Mouse (Mus musculus) kidney, embryonic 14.5 days (tissue): ENCODE data around the gene Gm10220. TPM values are rescaled to one million over a fixed set of nuclear protein-coding genes. Genes with fewer than 3 reads are reported as not detected.
"Not testable (repeated sequence)": the region's sequence is repeated elsewhere in the genome, so short reads cannot be mapped to it uniquely, and the experiment has no call there.

Experiments
- ATAC-seq: fragments of 200-750 bp; cut with Nextera tagmentation; 2 replicates; pipeline ENCODE4 v1.8.0; 2017; ENCODE audit warnings: moderate number of reproducible peaks, mild to moderate bottlenecking, moderate TSS enrichment, moderate library complexity; ENCODE audit not compliant: low FRiP score, low TSS enrichment
- H3K27ac ChIP-seq: fragments of 300-500 bp; sonication (generic); 2 replicates; pipeline ENCODE4 v1.5.1; 2014; ENCODE audit warnings: low read depth, mild to moderate bottlenecking, low read length, moderate library complexity, mixed read lengths
- H3K27me3 ChIP-seq: fragments of 300-500 bp; sonication (generic); 2 replicates; pipeline ENCODE4 v1.6.1; 2014; ENCODE audit warnings: mild to moderate bottlenecking, low read length; ENCODE audit not compliant: control insufficient read depth, insufficient read depth
- H3K36me3 ChIP-seq: fragments of 300-500 bp; sonication (generic); 2 replicates; pipeline ENCODE4 v1.6.1; 2014; ENCODE audit warnings: low read length, mixed read lengths; ENCODE audit not compliant: control insufficient read depth, insufficient read depth
- H3K4me1 ChIP-seq: fragments of 300-500 bp; sonication (generic); 2 replicates; pipeline ENCODE4 v1.6.1; 2014; ENCODE audit warnings: low read length, mixed read lengths; ENCODE audit not compliant: control insufficient read depth, insufficient read depth
- H3K4me2 ChIP-seq: fragments of 300-500 bp; sonication (generic); replicated peaks from 2 replicates; pipeline ENCODE4 v1.6.1; 2014; ENCODE audit warnings: low read depth, mild to moderate bottlenecking, low read length
- H3K4me3 ChIP-seq: fragments of 300-500 bp; sonication (generic); 2 replicates; pipeline ENCODE4 v1.5.1; 2014; ENCODE audit warnings: mild to moderate bottlenecking, low read length
- H3K9ac ChIP-seq: fragments of 300-500 bp; sonication (generic); 2 replicates; pipeline ENCODE4 v1.6.1; 2014; ENCODE audit warnings: low read depth, mild to moderate bottlenecking, low read length, moderate library complexity
- H3K9me3 ChIP-seq: fragments of 300-500 bp; sonication (generic); 2 replicates; pipeline ENCODE4 v1.6.1; 2016; ENCODE audit warnings: low read length; ENCODE audit not compliant: control insufficient read depth
- WGBS: fragments of 180-500 bp; shearing (Covaris S2); extraction: QIAGEN DNeasy Blood & Tissue Kit; methylation state at CpG from one replicate; pipeline ENCODE4 v1.1.7; 2014; 5-methylcytosine and 5-hydroxymethylcytosine counted together
- polyA plus RNA-seq: library from polyadenylated mRNA; unstranded; fragments of >200 nt; fragmentation: Nextera tagmentation; extraction: Ambion mirVana; gene quantifications from 2 replicates; pipeline ENCODE4 v1.2.1, GENCODE M21; 2014

Gm10220 gene
- 0.09 TPM in 2 replicates for polyA plus RNA-seq

- not testable (repeated sequence) for H3K27ac ChIP-seq
Measured at GRCm38 (mm10) chr5:26121321-26121720, at the start of gene Gm10220. TSS of gene Gm10220 (minus strand) at chr5:26121421.

DNA sequence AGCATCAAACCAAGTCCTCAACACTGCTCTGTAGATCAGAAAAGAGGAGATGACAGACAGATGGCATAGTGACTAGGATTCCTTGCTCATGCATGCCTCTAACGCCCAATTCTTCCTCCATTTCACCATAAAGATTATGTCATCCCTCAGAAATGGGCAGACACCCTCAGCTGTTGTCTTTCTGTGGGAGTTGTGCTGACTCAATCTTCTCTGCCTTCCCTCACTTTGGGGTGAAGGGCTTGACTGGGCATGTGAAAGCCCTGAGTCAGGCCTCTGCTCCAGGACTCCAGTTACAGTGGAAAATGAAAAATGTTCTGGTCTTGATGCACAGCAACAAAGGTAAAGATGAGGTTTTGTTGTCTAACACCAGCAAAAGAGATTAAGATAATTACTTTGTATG lies 48.6 kb upstream of the Gm10220 start:
- H3K4me3 ChIP-seq: no peak overlapping the region
- H3K4me2 ChIP-seq: no peak overlapping the region
- H3K9ac ChIP-seq: no peak overlapping the region
- WGBS: 68% methylated on average over 1 of the region's 1 CpGs
- no peak overlapping the region for H3K27ac ChIP-seq
- no peaks in the 10 kb centered on the region for H3K4me1 ChIP-seq
- no peaks in the 10 kb centered on the region for H3K27me3 ChIP-seq
- no peaks in the 10 kb centered on the region for H3K36me3 ChIP-seq
- H3K9me3 ChIP-seq: 0 out of 2 replicates have a peak, but pooled peaks cover 3% of the 10 kb centered on the region
- ATAC-seq: no peak

More at GRCm38 (mm10) chr5:26121321-26121720, at the start of gene Gm10220:
- WGBS: no CpG with 5 or more reads among the region's 3 CpGs
- not testable (repeated sequence) for ATAC-seq, H3K9ac ChIP-seq, H3K36me3 ChIP-seq, H3K4me3 ChIP-seq, H3K27me3 ChIP-seq, H3K4me2 ChIP-seq, H3K9me3 ChIP-seq, H3K4me1 ChIP-seq

DNA sequence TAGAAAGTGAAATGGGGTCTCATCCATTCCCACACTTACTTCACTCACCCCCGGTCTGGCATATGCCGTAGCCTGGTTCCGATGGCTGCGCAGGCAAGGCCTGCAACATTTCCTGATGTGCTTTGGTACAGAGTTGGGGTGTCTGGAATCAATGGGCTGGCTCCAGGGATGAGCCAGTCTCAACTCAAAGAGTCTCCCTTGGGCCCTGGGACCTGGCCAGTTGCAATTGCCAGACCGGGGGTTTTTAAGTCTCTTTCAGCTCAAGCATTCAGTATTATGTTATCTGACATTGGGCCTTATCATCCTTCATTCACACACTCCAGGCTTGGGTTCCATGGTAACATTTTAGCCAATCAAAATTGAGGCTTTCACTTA lies 44.6 kb upstream of the Gm10220 start:
- Histone ChIP-seq H3K27me3 (no peaks in the 10 kb centered on the region), H3K4me1 (no peaks in the 10 kb centered on the region), H3K9me3 (no peaks in the 10 kb centered on the region), H3K4me2 (no peak overlapping the region), H3K36me3 (no peaks in the 10 kb centered on the region), H3K27ac (no peak overlapping the region), H3K9ac (no peak overlapping the region), H3K4me3 (no peak overlapping the region)
- no peak for ATAC-seq
- 93% methylated on average over 5 of the region's 5 CpGs for WGBS

DNA sequence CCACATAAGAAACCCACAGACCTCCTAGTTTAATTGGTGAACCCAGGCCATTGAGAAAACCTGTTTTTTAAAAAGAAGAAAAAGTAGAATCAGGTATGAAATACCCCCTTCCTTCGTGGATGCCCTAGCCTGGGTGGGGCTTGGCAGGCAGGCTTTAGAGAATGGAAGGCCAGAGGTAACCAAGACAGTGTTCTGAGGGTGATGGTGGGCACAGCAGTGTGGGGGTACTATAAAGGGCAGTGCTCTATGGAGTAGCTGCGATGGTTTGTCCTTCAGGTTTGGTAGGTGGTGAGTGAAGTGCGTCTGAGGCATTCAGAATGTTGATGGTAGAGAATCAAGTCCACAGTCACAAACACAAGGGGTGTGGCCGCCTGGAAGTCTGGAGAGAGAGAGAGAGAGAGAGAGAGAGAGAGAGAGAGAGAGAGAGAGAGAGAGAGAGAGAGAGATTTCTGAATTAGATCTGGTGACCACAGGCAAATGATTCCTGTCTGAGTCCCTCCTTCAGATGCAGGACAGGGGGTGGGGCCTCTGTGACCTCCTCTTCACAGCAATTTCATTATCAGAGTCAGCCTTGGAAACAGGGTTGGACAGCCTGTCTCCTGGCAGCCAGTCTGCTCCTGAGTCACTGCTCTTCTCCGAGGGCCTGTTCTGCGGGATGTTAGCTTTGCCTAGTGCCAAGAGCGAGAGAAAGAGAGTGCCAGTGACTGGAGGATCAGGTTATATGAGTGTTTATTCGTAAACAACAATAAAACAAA lies 44.0 kb upstream of the Gm10220 start:
- H3K27ac ChIP-seq: no peak overlapping the region
- no peak overlapping the region for H3K4me2 ChIP-seq
- H3K4me3 ChIP-seq: no peak overlapping the region
- no peaks in the 10 kb centered on the region for H3K36me3 ChIP-seq
- H3K9ac ChIP-seq: no peak overlapping the region
- H3K9me3 ChIP-seq: no peaks in the 10 kb centered on the region
- WGBS: 78% methylated on average over 8 of the region's 8 CpGs
- H3K4me1 ChIP-seq: no peaks in the 10 kb centered on the region
- ATAC-seq: no peak
- no peaks in the 10 kb centered on the region for H3K27me3 ChIP-seq

DNA sequence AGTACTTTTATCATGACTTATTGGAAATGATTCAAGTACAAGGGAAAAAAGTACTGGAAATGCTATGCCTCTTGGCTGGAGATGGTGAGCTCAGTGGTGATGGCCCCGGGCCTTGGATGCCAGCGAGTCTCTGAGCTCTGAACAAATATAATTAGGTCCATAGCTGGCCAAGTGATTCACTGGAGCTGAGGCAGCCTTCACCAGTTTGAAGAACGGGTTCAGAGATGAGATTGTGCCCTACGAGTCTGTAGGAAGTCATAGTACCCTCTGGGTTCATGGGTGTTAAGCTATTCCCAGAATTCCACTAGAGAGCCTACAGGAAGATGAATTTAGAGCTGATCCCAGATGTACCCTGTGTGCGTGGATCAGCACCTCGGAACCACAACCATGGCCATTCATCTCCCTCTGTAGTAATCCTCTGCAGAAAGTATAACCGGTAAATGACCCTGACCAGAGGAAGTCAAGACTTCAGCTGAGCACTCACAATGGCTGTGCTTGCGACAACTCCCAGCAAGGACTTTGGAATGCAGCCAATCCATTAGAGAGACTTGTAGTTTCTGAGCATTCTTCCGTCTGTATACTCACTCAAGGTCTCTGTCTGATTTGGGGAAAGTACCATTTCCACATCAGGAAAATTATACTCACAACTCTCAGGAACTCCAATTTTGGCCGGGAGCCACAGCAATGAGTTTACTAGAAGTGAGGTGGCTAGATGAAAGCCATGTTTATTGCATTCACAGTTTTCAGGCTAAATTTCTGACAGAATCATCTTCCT lies 36.4 kb upstream of the Gm10220 start:
- Histone ChIP-seq H3K4me1 (no peaks in the 10 kb centered on the region), H3K36me3 (no peaks in the 10 kb centered on the region), H3K27me3 (no peaks in the 10 kb centered on the region), H3K9me3 (no peaks in the 10 kb centered on the region), H3K4me2 (no peak overlapping the region), H3K9ac (no peak overlapping the region), H3K27ac (no peak overlapping the region), H3K4me3 (no peak overlapping the region)
- 79% methylated on average over 10 of the region's 10 CpGs for WGBS
- no peak for ATAC-seq

DNA sequence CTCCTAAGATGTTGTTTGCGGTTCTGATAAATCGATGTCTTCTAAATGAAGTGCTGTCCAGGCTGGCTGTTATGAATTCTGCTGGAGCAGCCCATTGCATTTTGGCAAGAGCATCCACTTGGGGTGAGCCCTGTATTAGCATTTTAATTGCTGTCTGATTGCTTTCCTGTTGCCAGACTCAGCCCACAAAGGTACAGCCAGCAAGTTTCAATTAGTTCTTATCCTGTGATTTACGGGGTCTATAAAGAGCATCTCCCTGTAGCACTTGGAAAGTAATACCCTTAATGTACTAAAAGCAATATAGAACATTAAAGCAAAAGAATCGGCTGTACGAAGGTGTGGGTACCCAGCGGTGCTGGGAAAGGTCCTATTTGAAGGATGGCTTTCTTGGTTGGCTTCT lies 21.7 kb upstream of the Gm10220 start:
- Histone ChIP-seq H3K4me2 (no peak overlapping the region), H3K9me3 (no peaks in the 10 kb centered on the region), H3K27me3 (no peaks in the 10 kb centered on the region), H3K4me3 (no peak overlapping the region), H3K4me1 (no peaks in the 10 kb centered on the region), H3K27ac (no peak overlapping the region), H3K36me3 (no peaks in the 10 kb centered on the region), H3K9ac (no peak overlapping the region)
- WGBS: 52% methylated on average over 6 of the region's 6 CpGs
- ATAC-seq: no peak

GRCm38 (mm10) chr5:26105262-26105661 lies 16.0 kb downstream of the Gm10220 start, which contains the start of gene 5031410I06Rik:
TSS of gene 5031410I06Rik (minus strand) at chr5:26105362.
- H3K9me3 ChIP-seq, H3K4me2 ChIP-seq, H3K9ac ChIP-seq, H3K27ac ChIP-seq, ATAC-seq, H3K4me3 ChIP-seq, H3K27me3 ChIP-seq, H3K36me3 ChIP-seq, H3K4me1 ChIP-seq: not testable (repeated sequence)
- no CpG with 5 or more reads among the region's 3 CpGs for WGBS

DNA sequence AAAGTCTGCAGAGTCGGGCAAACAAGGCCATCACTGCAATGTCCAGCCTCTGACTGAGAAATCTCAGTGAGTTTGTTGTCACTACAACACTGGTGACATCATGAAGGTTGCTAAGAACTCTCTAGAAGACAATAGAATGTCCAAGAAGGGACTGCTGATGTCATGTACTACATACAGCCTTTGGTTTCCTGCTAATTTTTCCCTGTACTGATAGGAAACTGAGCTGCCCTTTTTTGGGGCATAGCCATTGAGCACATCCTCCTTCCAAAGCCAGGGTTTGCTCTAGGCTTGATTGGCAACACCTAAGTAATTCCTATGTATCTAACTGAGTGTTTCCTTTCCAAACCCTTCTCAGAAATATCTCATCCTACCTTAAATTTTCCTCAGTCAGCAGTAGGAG lies 32.0 kb downstream of the Gm10220 start, which contains the start of gene Gm10471:
Gene Gm10471 (minus strand): TSS at position 101 of the 400 bp plus-strand sequence.
- H3K27ac ChIP-seq, H3K27me3 ChIP-seq, H3K4me2 ChIP-seq, H3K9me3 ChIP-seq, H3K36me3 ChIP-seq, H3K4me3 ChIP-seq, H3K9ac ChIP-seq, H3K4me1 ChIP-seq, ATAC-seq: not testable (repeated sequence)
- 88% methylated on average over 1 of the region's 1 CpGs for WGBS

GRCm38 (mm10) chr5:26079023-26079422 lies 42.2 kb downstream of the Gm10220 start:
- not testable (repeated sequence) for H3K36me3 ChIP-seq, H3K27ac ChIP-seq, ATAC-seq, H3K27me3 ChIP-seq, H3K4me2 ChIP-seq, H3K4me3 ChIP-seq, H3K9me3 ChIP-seq, H3K4me1 ChIP-seq, H3K9ac ChIP-seq
